Mouse (Mus musculus) neural tube, embryonic 13.5 days (tissue): ENCODE results near the gene Erbb4. TPM values are rescaled to one million over a fixed set of nuclear protein-coding genes. Genes with fewer than 3 reads are reported as not detected.

Experiments
- ATAC-seq: fragments of 200-750 bp; cut with Nextera tagmentation; 2 replicates; pipeline ENCODE4 v1.8.0; 2017; ENCODE audit warnings: low read depth, mild to moderate bottlenecking, moderate TSS enrichment, moderate library complexity
- H3K27ac ChIP-seq: fragments of 300-500 bp; sonication (generic); replicated peaks from 2 replicates; pipeline ENCODE4 v1.5.1; 2015; ENCODE audit warnings: moderate library complexity, mild to moderate bottlenecking, inconsistent platforms
- H3K27me3 ChIP-seq: fragments of 300-500 bp; sonication (generic); 2 replicates; pipeline ENCODE4 v1.6.1; 2015; ENCODE audit warnings: mild to moderate bottlenecking, inconsistent platforms
- H3K36me3 ChIP-seq: fragments of 300-500 bp; sonication (generic); 2 replicates; pipeline ENCODE4 v1.6.1; 2015; ENCODE audit warnings: mild to moderate bottlenecking, inconsistent platforms
- H3K4me1 ChIP-seq: fragments of 300-500 bp; sonication (generic); replicated peaks from 2 replicates; pipeline ENCODE4 v1.6.1; 2015; ENCODE audit warnings: inconsistent platforms
- H3K4me2 ChIP-seq: fragments of 300-500 bp; sonication (generic); 2 replicates; pipeline ENCODE4 v1.6.1; 2015; ENCODE audit warnings: inconsistent platforms, mild to moderate bottlenecking, moderate library complexity
- H3K4me3 ChIP-seq: fragments of 300-500 bp; sonication (generic); 2 replicates; pipeline ENCODE4 v1.5.1; 2015; ENCODE audit warnings: mild to moderate bottlenecking, inconsistent platforms
- H3K9ac ChIP-seq: fragments of 300-500 bp; sonication (generic); 2 replicates; pipeline ENCODE4 v1.6.1; 2015; ENCODE audit warnings: moderate library complexity, mild to moderate bottlenecking, inconsistent platforms
- H3K9me3 ChIP-seq: fragments of 300-500 bp; sonication (generic); 2 replicates; pipeline ENCODE4 v1.6.1; 2016; ENCODE audit warnings: inconsistent platforms
- WGBS: fragments of 180-500 bp; shearing (Covaris S2); methylation state at CpG from one replicate; pipeline ENCODE4 v1.1.7; 2015; 5-methylcytosine and 5-hydroxymethylcytosine counted together
- polyA plus RNA-seq: library from polyadenylated mRNA; unstranded; fragments of >200 nt; fragmentation: Nextera tagmentation; extraction: Ambion mirVana; gene quantifications from 2 replicates; pipeline ENCODE4 v1.2.1, GENCODE M21; 2015

Erbb4 gene
- 13.6 and 14.4 TPM in 2 replicates for polyA plus RNA-seq

- Histone ChIP-seq H3K27ac (peak within 1 kb of the TSS; percentile 81), H3K36me3 (no peaks in the 10 kb centered on the region), H3K27me3 (peaks cover 8% of the 10 kb centered on the region; the same call in 1 of the 2 replicates), H3K9ac (peak within 1 kb of the TSS; percentile 84), H3K9me3 (no peaks in the 10 kb centered on the region), H3K4me1 (peaks cover 31% of the 10 kb centered on the region), H3K4me3 (peak within 1 kb of the TSS; percentile 84), H3K4me2 (peak within 1 kb of the TSS; percentile 91)
- WGBS: 0% methylated on average over 54 of the region's 63 CpGs
- peak; percentile 67 for ATAC-seq
These were observed at the start of gene Erbb4 for GRCm38 (mm10) chr1:69107485-69108158. Gene Erbb4, minus strand, starts transcription at chr1:69108059.

DNA sequence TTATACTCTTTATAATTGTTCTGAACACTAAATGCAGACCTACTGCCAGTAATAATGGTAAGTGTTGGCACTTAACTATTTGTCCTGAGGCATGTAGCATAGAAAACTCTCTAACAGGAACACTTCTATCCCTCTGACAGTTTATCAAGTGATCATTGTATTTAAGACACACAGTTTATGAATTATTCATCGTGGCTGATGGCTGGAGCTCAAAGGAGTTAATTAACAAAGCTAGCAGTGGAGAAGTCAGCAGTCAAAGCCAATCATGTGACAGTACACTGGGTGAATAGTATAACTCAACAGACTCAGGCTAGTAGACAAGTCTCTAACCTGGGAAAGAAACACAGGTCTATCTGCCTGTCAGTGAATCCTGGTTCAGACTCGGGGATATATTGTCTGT lies 49.5 kb upstream of the Erbb4 start:
- H3K4me1 ChIP-seq: peaks cover 4% of the 10 kb centered on the region
- 28% methylated on average over 2 of the region's 2 CpGs for WGBS
- H3K9me3 ChIP-seq: no peaks in the 10 kb centered on the region
- ATAC-seq: peak; percentile 65
- H3K36me3 ChIP-seq: no peaks in the 10 kb centered on the region
- H3K27ac ChIP-seq: no peak overlapping the region
- H3K27me3 ChIP-seq: no peaks in the 10 kb centered on the region
- H3K9ac ChIP-seq: no peak overlapping the region
- H3K4me2 ChIP-seq: no peak overlapping the region
- no peak overlapping the region for H3K4me3 ChIP-seq

- H3K27me3 ChIP-seq: no peaks in the 10 kb centered on the region
- no peaks in the 10 kb centered on the region for H3K36me3 ChIP-seq
- no peak for ATAC-seq
These were observed 33.5 kb upstream of the Erbb4 start for GRCm38 (mm10) chr1:69141341-69141740.

GRCm38 (mm10) chr1:69139519-69139868 lies 31.6 kb upstream of the Erbb4 start:
- H3K9ac ChIP-seq: no peak overlapping the region
- no peak for ATAC-seq
- H3K36me3 ChIP-seq: no peaks in the 10 kb centered on the region
- no peak overlapping the region for H3K4me3 ChIP-seq
- WGBS: 56% methylated on average over 6 of the region's 6 CpGs
- H3K9me3 ChIP-seq: no peaks in the 10 kb centered on the region
- no peaks in the 10 kb centered on the region for H3K27me3 ChIP-seq
- H3K27ac ChIP-seq: no peak overlapping the region
- H3K4me1 ChIP-seq: no peaks in the 10 kb centered on the region
- H3K4me2 ChIP-seq: no peak overlapping the region

More at GRCm38 (mm10) chr1:69141341-69141740, 33.5 kb upstream of the Erbb4 start:
- H3K27ac ChIP-seq: no peak overlapping the region
- H3K4me3 ChIP-seq: no peak overlapping the region
- no peak overlapping the region for H3K9ac ChIP-seq
- H3K4me2 ChIP-seq: no peak overlapping the region
- H3K9me3 ChIP-seq: no peaks in the 10 kb centered on the region
- no peaks in the 10 kb centered on the region for H3K4me1 ChIP-seq

DNA sequence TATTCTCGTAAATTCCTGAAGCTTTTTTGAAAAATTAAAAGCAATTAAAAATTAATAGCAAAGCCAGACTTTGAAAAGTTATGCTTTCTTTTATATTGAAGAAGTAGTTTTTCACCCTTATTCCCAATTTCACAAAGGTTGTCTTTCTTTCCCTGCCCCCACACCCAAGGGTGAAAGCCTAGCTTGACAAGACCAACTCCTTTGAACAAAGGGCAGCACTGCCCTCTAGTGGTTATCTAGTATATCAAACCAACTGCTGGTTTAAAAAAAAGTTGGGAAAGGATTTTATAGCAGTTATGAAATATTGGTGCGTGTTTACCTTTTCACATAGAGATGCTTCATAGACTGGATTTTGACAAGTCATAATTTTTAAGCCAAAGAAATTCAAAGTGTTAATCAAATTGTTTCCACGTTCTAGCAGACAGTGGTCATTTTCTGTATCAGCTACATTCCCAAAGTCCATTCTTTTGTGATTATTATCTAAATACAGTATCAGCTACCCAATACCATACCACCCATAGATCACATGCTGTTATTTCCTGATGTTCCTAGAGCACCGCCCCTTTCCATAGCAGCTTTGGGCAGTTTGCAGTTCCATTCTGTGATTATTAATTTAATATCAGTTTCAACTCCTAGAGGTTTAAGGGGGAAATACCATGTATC lies 31.1 kb upstream of the Erbb4 start:
- Histone ChIP-seq H3K4me3 (no peak overlapping the region), H3K9ac (no peak overlapping the region), H3K27ac (no peak overlapping the region), H3K27me3 (no peaks in the 10 kb centered on the region), H3K36me3 (no peaks in the 10 kb centered on the region), H3K9me3 (no peaks in the 10 kb centered on the region), H3K4me2 (no peak overlapping the region), H3K4me1 (no peaks in the 10 kb centered on the region)
- no peak for ATAC-seq
- 36% methylated on average over 4 of the region's 4 CpGs for WGBS

DNA sequence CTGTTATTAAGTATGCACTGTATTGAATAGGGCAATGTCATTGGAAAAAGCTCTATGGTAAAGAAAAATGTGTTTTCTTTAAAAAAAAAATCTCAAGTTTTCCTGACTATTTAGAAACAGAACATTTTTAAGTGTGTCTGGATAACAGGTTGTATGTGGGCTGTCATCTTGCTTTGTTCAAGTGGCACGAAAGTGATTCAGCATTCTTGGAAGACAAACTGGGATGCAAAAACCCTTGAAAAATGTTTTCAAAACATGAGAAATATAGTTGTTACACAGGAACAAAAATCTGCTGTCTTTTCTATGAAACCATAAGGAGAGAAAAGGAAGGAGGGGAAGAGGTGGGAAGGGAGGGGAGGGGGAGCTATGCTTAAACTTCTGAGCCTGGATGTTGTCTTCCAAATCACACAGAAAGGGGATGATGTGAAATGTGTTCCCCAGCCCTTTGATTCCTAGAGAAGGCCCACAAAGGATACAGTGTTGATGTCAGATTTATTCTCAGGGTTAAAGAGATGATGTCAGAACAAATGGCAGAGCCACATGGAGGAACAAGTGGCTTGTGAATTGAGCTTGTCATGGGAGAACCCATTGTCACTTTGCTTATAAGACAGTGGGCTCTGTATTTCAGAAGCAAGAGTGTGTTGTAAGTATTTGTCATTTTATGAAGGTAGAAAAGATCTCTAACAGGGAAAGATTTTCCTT lies 16.4 kb upstream of the Erbb4 start:
- H3K9me3 ChIP-seq: no peaks in the 10 kb centered on the region
- H3K27ac ChIP-seq: no peak overlapping the region
- no peak for ATAC-seq
- no peaks in the 10 kb centered on the region for H3K36me3 ChIP-seq
- no peak overlapping the region for H3K9ac ChIP-seq
- whole genome bisulfite sequencing: 97% methylated on average over 1 of the region's 1 CpGs
- no peak overlapping the region for H3K4me3 ChIP-seq
- no peak overlapping the region for H3K4me2 ChIP-seq
- no peaks in the 10 kb centered on the region for H3K27me3 ChIP-seq
- no peaks in the 10 kb centered on the region for H3K4me1 ChIP-seq

DNA sequence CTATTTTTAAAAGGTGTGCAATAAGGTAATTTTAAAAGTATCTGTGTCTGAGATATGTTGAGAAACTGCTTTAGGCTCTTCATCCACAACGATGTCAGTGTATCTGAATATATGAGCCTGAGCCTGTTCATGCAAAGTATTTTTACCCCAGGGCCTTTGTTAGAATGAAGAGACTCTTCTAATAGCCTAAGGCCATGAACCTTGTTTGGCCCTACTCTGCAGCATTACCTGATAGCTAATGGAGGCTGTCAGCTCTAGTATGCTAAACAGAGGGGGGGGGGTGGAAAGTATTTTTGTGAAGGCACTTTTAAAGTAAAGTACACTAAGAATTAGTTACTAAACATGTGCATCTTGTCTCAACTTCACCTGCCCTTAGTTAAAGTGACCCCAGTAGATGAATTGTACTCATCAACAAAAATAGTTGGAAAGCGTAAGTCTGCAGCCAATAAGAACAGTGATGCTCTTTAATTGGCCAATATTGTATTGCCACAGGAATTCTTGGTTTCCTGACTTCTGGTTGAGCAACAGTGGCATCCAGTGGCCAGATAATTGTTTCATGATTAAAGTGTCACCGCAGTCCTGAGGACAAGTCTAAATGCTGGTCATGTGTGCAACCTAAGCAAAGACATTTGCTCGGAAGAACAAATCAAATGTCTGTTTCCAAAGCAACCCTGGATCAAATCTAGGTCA lies 10.5 kb upstream of the Erbb4 start:
- ATAC-seq: no peak
- no peaks in the 10 kb centered on the region for H3K4me1 ChIP-seq
- H3K27ac ChIP-seq: no peak overlapping the region
- H3K36me3 ChIP-seq: no peaks in the 10 kb centered on the region
- H3K9me3 ChIP-seq: no peaks in the 10 kb centered on the region
- H3K4me3 ChIP-seq: no peak overlapping the region
- H3K4me2 ChIP-seq: no peak overlapping the region
- H3K27me3 ChIP-seq: no peaks in the 10 kb centered on the region
- WGBS: 87% methylated on average over 4 of the region's 4 CpGs
- no peak overlapping the region for H3K9ac ChIP-seq

GRCm38 (mm10) chr1:69108159-69108925 lies 483 bp upstream of the Erbb4 start:
- Histone ChIP-seq H3K4me3 (peak overlapping the region; percentile 84), H3K4me2 (peak overlapping the region; percentile 91), H3K9ac (peak overlapping the region; percentile 84), H3K9me3 (no peaks in the 10 kb centered on the region), H3K4me1 (peaks cover 29% of the 10 kb centered on the region), H3K27me3 (peaks cover 8% of the 10 kb centered on the region; the same call in 1 of the 2 replicates), H3K27ac (peak overlapping the region; percentile 81), H3K36me3 (no peaks in the 10 kb centered on the region)
- 3% methylated on average over 20 of the region's 20 CpGs for WGBS
- peak; percentile 77 for ATAC-seq

DNA sequence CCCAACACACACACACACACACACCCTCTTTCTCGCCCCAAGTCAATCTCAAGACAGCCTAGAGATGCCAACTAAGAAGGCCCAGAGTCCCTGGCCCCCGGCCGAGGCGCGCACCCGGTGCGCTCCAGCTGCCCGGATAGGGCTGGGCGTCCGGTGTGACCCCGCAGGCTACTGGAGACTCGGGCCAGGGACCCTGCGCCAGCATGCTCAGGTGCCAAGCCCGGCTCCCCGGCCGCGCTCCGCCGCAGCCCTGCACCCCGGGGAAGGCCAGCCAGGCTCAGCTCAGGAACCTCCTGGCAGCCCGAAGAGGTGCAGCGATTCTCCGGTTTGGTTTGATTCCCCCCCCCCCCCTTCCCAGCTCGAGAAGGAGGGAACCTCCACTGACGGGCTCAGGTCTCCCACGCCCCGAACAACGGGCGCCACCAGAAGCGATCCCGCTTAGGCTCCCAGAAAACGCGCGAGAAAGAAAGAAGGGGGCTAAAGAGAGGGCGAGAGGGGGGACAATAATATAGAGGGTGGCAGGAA lies 860 bp downstream of the Erbb4 start:
- Histone ChIP-seq H3K36me3 (no peaks in the 10 kb centered on the region), H3K4me1 (peaks cover 34% of the 10 kb centered on the region), H3K9me3 (no peaks in the 10 kb centered on the region), H3K27me3 (peaks cover 8% of the 10 kb centered on the region; the same call in 1 of the 2 replicates), H3K4me3 (peak overlapping the region; percentile 84), H3K27ac (peak overlapping the region; percentile 81), H3K9ac (peak overlapping the region; percentile 84), H3K4me2 (peak overlapping the region; percentile 91)
- ATAC-seq: peak; percentile 46
- under 1% methylated on average over 35 of the region's 35 CpGs for WGBS

GRCm38 (mm10) chr1:69106322-69106761 lies 1.5 kb downstream of the Erbb4 start:
- peak overlapping the region; percentile 91 for H3K4me2 ChIP-seq
- under 1% methylated on average over 24 of the region's 24 CpGs for WGBS
- peak overlapping the region; percentile 77 for H3K27ac ChIP-seq
- peak; percentile 12; the same call in 1 of the 2 replicates for ATAC-seq
- H3K27me3 ChIP-seq: peaks cover 8% of the 10 kb centered on the region; the same call in 1 of the 2 replicates
- H3K36me3 ChIP-seq: no peaks in the 10 kb centered on the region
- peak overlapping the region; percentile 84 for H3K4me3 ChIP-seq
- H3K9ac ChIP-seq: peak overlapping the region; percentile 84
- H3K4me1 ChIP-seq: peaks cover 34% of the 10 kb centered on the region
- H3K9me3 ChIP-seq: no peaks in the 10 kb centered on the region
